Mouse (Mus musculus) neural tube, embryonic 14.5 days (tissue): ENCODE results near the gene Mtss1l. TPM values are rescaled to one million over a fixed set of nuclear protein-coding genes. Genes with fewer than 3 reads are reported as not detected.

Source experiments
- ATAC-seq: fragments of 200-750 bp; cut with Nextera tagmentation; 2 replicates; pipeline ENCODE4 v1.8.0; 2017; ENCODE audit warnings: low read depth, mild to moderate bottlenecking, moderate TSS enrichment, moderate library complexity
- H3K27ac ChIP-seq: fragments of 300-500 bp; sonication (generic); 2 replicates; pipeline ENCODE4 v1.5.1; 2014; ENCODE audit warnings: low read depth, mild to moderate bottlenecking, control low read depth, low read length, moderate library complexity, mixed read lengths
- H3K27me3 ChIP-seq: fragments of 300-500 bp; sonication (generic); 2 replicates; pipeline ENCODE4 v1.6.1; 2014; ENCODE audit warnings: low read length; ENCODE audit not compliant: control insufficient read depth, insufficient read depth
- H3K36me3 ChIP-seq: fragments of 300-500 bp; sonication (generic); 2 replicates; pipeline ENCODE4 v1.6.1; 2014; ENCODE audit warnings: low read length, mixed read lengths; ENCODE audit not compliant: control insufficient read depth, insufficient read depth
- H3K4me1 ChIP-seq: fragments of 300-500 bp; sonication (generic); 2 replicates; pipeline ENCODE4 v1.6.1; 2014; ENCODE audit warnings: low read length; ENCODE audit not compliant: control insufficient read depth, insufficient read depth
- H3K4me2 ChIP-seq: fragments of 300-500 bp; sonication (generic); 2 replicates; pipeline ENCODE4 v1.6.1; 2014; ENCODE audit warnings: mild to moderate bottlenecking, low read depth, low read length, control low read depth
- H3K4me3 ChIP-seq: fragments of 300-500 bp; sonication (generic); 2 replicates; pipeline ENCODE4 v1.5.1; 2014; ENCODE audit warnings: low read depth, low read length, control low read depth, mixed read lengths
- H3K9ac ChIP-seq: fragments of 300-500 bp; sonication (generic); replicated peaks from 2 replicates; pipeline ENCODE4 v1.6.1; 2014; ENCODE audit warnings: low read depth, mild to moderate bottlenecking, control low read depth, low read length, mixed read lengths
- H3K9me3 ChIP-seq: fragments of 300-500 bp; sonication (generic); 2 replicates; pipeline ENCODE4 v1.6.1; 2016; ENCODE audit warnings: low read length; ENCODE audit not compliant: control insufficient read depth
- WGBS: fragments of 180-500 bp; shearing (Covaris S2); extraction: QIAGEN DNeasy Blood & Tissue Kit; methylation state at CpG from one replicate; pipeline ENCODE4 v1.1.7; 2014; 5-methylcytosine and 5-hydroxymethylcytosine counted together
- polyA plus RNA-seq: library from polyadenylated mRNA; unstranded; fragments of >200 nt; fragmentation: Nextera tagmentation; extraction: Ambion mirVana; gene quantifications from 2 replicates; pipeline ENCODE4 v1.2.1, GENCODE M21; 2014

The Mtss1l gene
- polyA plus RNA-seq, 1 experiment from 2014 or later: 24.9 TPM

- Histone ChIP-seq H3K9ac (no peak overlapping the region), H3K4me3 (no peak overlapping the region), H3K27me3 (no peaks in the 10 kb centered on the region), H3K4me1 (no peaks in the 10 kb centered on the region), H3K4me2 (no peak overlapping the region), H3K27ac (no peak overlapping the region), H3K9me3 (no peaks in the 10 kb centered on the region), H3K36me3 (no peaks in the 10 kb centered on the region)
- WGBS: 51% methylated on average over 12 of the region's 12 CpGs
- no peak for ATAC-seq
These were observed 68.3 kb downstream of the Mtss1l start for GRCm38 (mm10) chr8:110789571-110789970.

- no peak for ATAC-seq
- Histone ChIP-seq H3K36me3 (no peaks in the 10 kb centered on the region), H3K9ac (no peak overlapping the region), H3K4me3 (no peak overlapping the region), H3K4me1 (no peaks in the 10 kb centered on the region), H3K27me3 (no peaks in the 10 kb centered on the region), H3K27ac (no peak overlapping the region), H3K9me3 (no peaks in the 10 kb centered on the region), H3K4me2 (no peak overlapping the region)
- 77% methylated on average over 6 of the region's 6 CpGs for WGBS
These were observed 69.0 kb downstream of the Mtss1l start for GRCm38 (mm10) chr8:110790270-110790669.

Other genes with a start within 250 kb of the Mtss1l start
- gene Vac14, start 102.9 kb upstream of the Mtss1l start, polyA plus RNA-seq: 31.1 and 31.6 TPM in 2 replicates
- gene Il34, start 84.4 kb downstream of the Mtss1l start, polyA plus RNA-seq: 1.2 and 2.7 TPM in 2 replicates
- 64.6 and 78.1 TPM in 2 replicates for gene Cog4, start 125.1 kb downstream of the Mtss1l start, polyA plus RNA-seq
- gene Sf3b3, start 125.3 kb downstream of the Mtss1l start, polyA plus RNA-seq: 87.3 and 109 TPM in 2 replicates
- 3.9 and 5.4 TPM in 2 replicates for gene Fuk, start 181.0 kb downstream of the Mtss1l start, polyA plus RNA-seq
- gene St3gal2, start 198.4 kb downstream of the Mtss1l start, polyA plus RNA-seq: 12.7 and 15.0 TPM in 2 replicates